Mouse (Mus musculus): ENCODE measurements around the gene Ufd1. TPM values are rescaled to one million over a fixed set of nuclear protein-coding genes. Genes with fewer than 3 reads are reported as not detected.
A peak's percentile ranks its signal among the peaks of the same experiment; 100 is the strongest.

Gene Ufd1
- polyA plus RNA-seq, 1 experiment from 2014 or later = 100 TPM

- H3K9me3 ChIP-seq = no peaks in the 10 kb centered on the region
- H3K27ac ChIP-seq = no peak overlapping the region
- no peak overlapping the region for H3K4me3 ChIP-seq
- DNase-seq (ENCODE audit: low spot score) = no peak
- H3K36me3 ChIP-seq = peaks cover 95% of the 10 kb centered on the region
- no peaks in the 10 kb centered on the region for H3K4me1 ChIP-seq (replicated peaks)
- no peaks in the 10 kb centered on the region for H3K27me3 ChIP-seq (ENCODE audit: insufficient read depth, poor library complexity, severe bottlenecking)
- 82% methylated on average over 1 of the region's 1 CpGs for WGBS
Observed at GRCm38 (mm10) chr16:18785485-18785884, 26.1 kb upstream of the Ufd1 start.

GRCm38 (mm10) chr16:18786652-18787051 lies 24.9 kb upstream of the Ufd1 start:
- Histone ChIP-seq H3K27me3 (ENCODE audit: insufficient read depth, poor library complexity, severe bottlenecking) (no peaks in the 10 kb centered on the region), H3K27ac (no peak overlapping the region), H3K4me1 (replicated peaks) (no peaks in the 10 kb centered on the region), H3K4me3 (no peak overlapping the region), H3K9me3 (no peaks in the 10 kb centered on the region), H3K36me3 (peaks cover 95% of the 10 kb centered on the region)
- WGBS = 95% methylated on average over 10 of the region's 10 CpGs
- DNase-seq (ENCODE audit: low spot score) = no peak

- no peak for DNase-seq (ENCODE audit: low spot score)
- WGBS = 92% methylated on average over 10 of the region's 10 CpGs
- no peak overlapping the region for H3K4me3 ChIP-seq
- no peaks in the 10 kb centered on the region for H3K9me3 ChIP-seq
- no peaks in the 10 kb centered on the region for H3K4me1 ChIP-seq (replicated peaks)
- no peak overlapping the region for H3K27ac ChIP-seq
- no peaks in the 10 kb centered on the region for H3K27me3 ChIP-seq (ENCODE audit: insufficient read depth, poor library complexity, severe bottlenecking)
- H3K36me3 ChIP-seq = peaks cover 95% of the 10 kb centered on the region
Observed at GRCm38 (mm10) chr16:18788627-18789406, 22.8 kb upstream of the Ufd1 start.

GRCm38 (mm10) chr16:18795223-18795899 lies 16.2 kb upstream of the Ufd1 start:
- 92% methylated on average over 11 of the region's 11 CpGs for WGBS
- Histone ChIP-seq H3K27ac (no peak overlapping the region), H3K36me3 (peaks cover 98% of the 10 kb centered on the region)

GRCm38 (mm10) chr16:18796645-18797044 lies 14.9 kb upstream of the Ufd1 start:
- H3K27ac ChIP-seq = no peak overlapping the region
- peaks cover 98% of the 10 kb centered on the region for H3K36me3 ChIP-seq
- H3K4me3 ChIP-seq = no peak overlapping the region
- H3K27me3 ChIP-seq (ENCODE audit: insufficient read depth, poor library complexity, severe bottlenecking) = no peaks in the 10 kb centered on the region
- H3K4me1 ChIP-seq (replicated peaks) = no peaks in the 10 kb centered on the region
- no peak for DNase-seq (ENCODE audit: low spot score)
- H3K9me3 ChIP-seq = no peaks in the 10 kb centered on the region
- WGBS = 93% methylated on average over 7 of the region's 7 CpGs

More at GRCm38 (mm10) chr16:18795223-18795899, 16.2 kb upstream of the Ufd1 start:
- H3K4me1 ChIP-seq (replicated peaks) = no peaks in the 10 kb centered on the region
- H3K27me3 ChIP-seq (ENCODE audit: insufficient read depth, poor library complexity, severe bottlenecking) = no peaks in the 10 kb centered on the region
- DNase-seq (ENCODE audit: low spot score) = no peak
- no peak overlapping the region for H3K4me3 ChIP-seq
- H3K9me3 ChIP-seq = no peaks in the 10 kb centered on the region

GRCm38 (mm10) chr16:18798151-18798550 lies 13.4 kb upstream of the Ufd1 start:
- peaks cover 94% of the 10 kb centered on the region for H3K36me3 ChIP-seq
- WGBS = 92% methylated on average over 5 of the region's 5 CpGs
- H3K27me3 ChIP-seq (ENCODE audit: insufficient read depth, poor library complexity, severe bottlenecking) = no peaks in the 10 kb centered on the region
- no peaks in the 10 kb centered on the region for H3K4me1 ChIP-seq (replicated peaks)
- H3K9me3 ChIP-seq = no peaks in the 10 kb centered on the region
- no peak overlapping the region for H3K4me3 ChIP-seq
- no peak overlapping the region for H3K27ac ChIP-seq
- no peak for DNase-seq (ENCODE audit: low spot score)

- Histone ChIP-seq H3K27ac (no peak overlapping the region), H3K9me3 (no peaks in the 10 kb centered on the region), H3K4me3 (no peak overlapping the region), H3K27me3 (ENCODE audit: insufficient read depth, poor library complexity, severe bottlenecking) (no peaks in the 10 kb centered on the region), H3K36me3 (peaks cover 91% of the 10 kb centered on the region), H3K4me1 (replicated peaks) (no peaks in the 10 kb centered on the region)
- DNase-seq (ENCODE audit: low spot score) = peak; percentile 43
- 75% methylated on average over 2 of the region's 2 CpGs for WGBS
Observed at GRCm38 (mm10) chr16:18798841-18799240, 12.7 kb upstream of the Ufd1 start.

- Histone ChIP-seq H3K27ac (no peak overlapping the region), H3K4me1 (replicated peaks) (peaks cover 11% of the 10 kb centered on the region), H3K9me3 (0 out of 2 replicates have a peak, but pooled peaks cover 3% of the 10 kb centered on the region), H3K4me3 (no peak overlapping the region), H3K27me3 (ENCODE audit: insufficient read depth, poor library complexity, severe bottlenecking) (no peaks in the 10 kb centered on the region), H3K36me3 (peaks cover 81% of the 10 kb centered on the region)
- no peak for DNase-seq (ENCODE audit: low spot score)
- WGBS = 91% methylated on average over 2 of the region's 2 CpGs
Observed at GRCm38 (mm10) chr16:18805746-18806145, 5.8 kb upstream of the Ufd1 start.

GRCm38 (mm10) chr16:18809001-18809400 lies 2.6 kb upstream of the Ufd1 start:
- Histone ChIP-seq H3K9me3 (0 out of 2 replicates have a peak, but pooled peaks cover 3% of the 10 kb centered on the region), H3K4me3 (no peak overlapping the region), H3K4me1 (replicated peaks) (peaks cover 30% of the 10 kb centered on the region), H3K27me3 (ENCODE audit: insufficient read depth, poor library complexity, severe bottlenecking) (no peaks in the 10 kb centered on the region), H3K27ac (no peak overlapping the region), H3K36me3 (peaks cover 58% of the 10 kb centered on the region)
- no peak for DNase-seq (ENCODE audit: low spot score)
- whole genome bisulfite sequencing = 96% methylated on average over 5 of the region's 5 CpGs

GRCm38 (mm10) chr16:18811032-18811431 lies 547 bp upstream of the Ufd1 start:
- Histone ChIP-seq H3K4me3 (peak overlapping the region; percentile 79), H3K4me1 (replicated peaks) (peaks cover 30% of the 10 kb centered on the region), H3K36me3 (peaks cover 55% of the 10 kb centered on the region), H3K9me3 (no peaks in the 10 kb centered on the region), H3K27ac (peak overlapping the region; percentile 91), H3K27me3 (ENCODE audit: insufficient read depth, poor library complexity, severe bottlenecking) (no peaks in the 10 kb centered on the region)
- DNase-seq (ENCODE audit: low spot score) = no peak
- 6% methylated on average over 5 of the region's 5 CpGs for WGBS

- Histone ChIP-seq H3K4me3 (peak overlapping the region; percentile 79), H3K27me3 (ENCODE audit: insufficient read depth, poor library complexity, severe bottlenecking) (no peaks in the 10 kb centered on the region), H3K9me3 (no peaks in the 10 kb centered on the region), H3K4me1 (replicated peaks) (peaks cover 30% of the 10 kb centered on the region), H3K36me3 (peaks cover 55% of the 10 kb centered on the region), H3K27ac (peak overlapping the region; percentile 91)
- 3% methylated on average over 31 of the region's 31 CpGs for WGBS
- DNase-seq (ENCODE audit: low spot score) = no peak
Observed at GRCm38 (mm10) chr16:18812385-18812910, 869 bp downstream of the Ufd1 start.

- Histone ChIP-seq H3K9me3 (no peaks in the 10 kb centered on the region), H3K4me1 (replicated peaks) (no peaks in the 10 kb centered on the region), H3K27ac (no peak overlapping the region), H3K4me3 (no peak overlapping the region), H3K36me3 (peaks cover 100% of the 10 kb centered on the region), H3K27me3 (ENCODE audit: insufficient read depth, poor library complexity, severe bottlenecking) (no peaks in the 10 kb centered on the region)
- 84% methylated on average over 1 of the region's 1 CpGs for WGBS
- no peak for DNase-seq (ENCODE audit: low spot score)
Observed at GRCm38 (mm10) chr16:18822356-18822755, 10.8 kb downstream of the Ufd1 start.

- H3K4me3 ChIP-seq = no peak overlapping the region
- no peaks in the 10 kb centered on the region for H3K4me1 ChIP-seq (replicated peaks)
- 81% methylated on average over 4 of the region's 4 CpGs for WGBS
- DNase-seq (ENCODE audit: low spot score) = no peak
- H3K27ac ChIP-seq = no peak overlapping the region
- no peaks in the 10 kb centered on the region for H3K9me3 ChIP-seq
- peaks cover 100% of the 10 kb centered on the region for H3K36me3 ChIP-seq
- no peaks in the 10 kb centered on the region for H3K27me3 ChIP-seq (ENCODE audit: insufficient read depth, poor library complexity, severe bottlenecking)
Observed at GRCm38 (mm10) chr16:18822925-18823324, 11.3 kb downstream of the Ufd1 start.

Data from hindbrain, embryonic 10.5 days (tissue).